Mouse (Mus musculus) urinary bladder, adult 18-20 months (tissue): Measurements from ENCODE around the gene Gm21973.

Experiments used
- DNase-seq, 2 experiments: peaks; one replicate each; pipeline ENCODE4 v3.0.0; 2022; ENCODE audit warnings: low spot score in 2 of 2, mixed read lengths in 2 of 2

Gm21973 gene

GRCm38 (mm10) chr15:10325080-10325479, at the start of gene Gm21973:
Gene Gm21973 (plus strand): TSS chr15:10325380.
- no peak for DNase-seq

- DNase-seq, result no peak
Observed at GRCm38 (mm10) chr15:10276386-10276785, 48.8 kb upstream of the Gm21973 start.

DNA sequence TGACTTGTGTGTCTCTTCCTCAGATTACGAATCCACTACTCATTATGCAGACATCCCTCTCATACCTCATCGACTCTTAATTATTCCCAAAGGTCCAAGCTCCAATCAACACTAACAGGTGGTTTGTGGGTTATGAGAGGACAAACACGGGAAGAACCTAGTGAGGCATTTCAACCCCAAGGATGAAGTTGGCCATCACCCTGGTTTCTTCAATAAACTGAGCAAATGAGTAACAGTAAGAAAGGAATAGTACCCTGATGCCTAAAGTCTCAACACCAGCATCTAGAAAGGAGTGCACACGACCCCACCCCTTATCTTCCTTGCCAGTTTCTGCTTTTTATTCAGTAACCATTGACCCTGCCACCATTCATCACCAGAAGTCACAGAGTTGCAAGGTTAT, 47.7 kb upstream of the Gm21973 start:
- DNase-seq, result no peak

GRCm38 (mm10) chr15:10281546-10281945, 43.6 kb upstream of the Gm21973 start:
- no peak for DNase-seq

DNA sequence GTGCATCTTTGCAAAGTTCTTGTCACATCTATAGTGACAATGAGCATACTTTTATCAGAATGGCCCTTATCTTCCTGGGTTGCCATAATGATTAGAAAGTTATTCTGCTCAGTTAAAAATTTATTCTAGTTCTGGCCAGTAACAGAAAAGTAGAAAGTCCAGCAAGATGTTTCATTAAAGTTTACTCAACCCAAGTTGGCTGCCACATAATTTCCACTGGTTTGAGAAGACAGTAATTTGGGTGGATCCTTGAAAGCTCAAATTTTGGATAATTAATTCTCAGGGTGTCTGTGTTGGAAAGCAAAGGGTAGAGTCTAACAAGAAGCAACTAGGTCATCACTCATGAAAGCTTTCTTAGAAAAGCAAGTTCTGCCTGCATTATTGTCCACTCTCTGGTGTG, 41.5 kb upstream of the Gm21973 start:
- no peak for DNase-seq

- no peak for DNase-seq
Observed at GRCm38 (mm10) chr15:10296570-10296969, 28.6 kb upstream of the Gm21973 start.

- no peak for DNase-seq
Observed at GRCm38 (mm10) chr15:10298058-10298457, 27.1 kb upstream of the Gm21973 start.

DNA sequence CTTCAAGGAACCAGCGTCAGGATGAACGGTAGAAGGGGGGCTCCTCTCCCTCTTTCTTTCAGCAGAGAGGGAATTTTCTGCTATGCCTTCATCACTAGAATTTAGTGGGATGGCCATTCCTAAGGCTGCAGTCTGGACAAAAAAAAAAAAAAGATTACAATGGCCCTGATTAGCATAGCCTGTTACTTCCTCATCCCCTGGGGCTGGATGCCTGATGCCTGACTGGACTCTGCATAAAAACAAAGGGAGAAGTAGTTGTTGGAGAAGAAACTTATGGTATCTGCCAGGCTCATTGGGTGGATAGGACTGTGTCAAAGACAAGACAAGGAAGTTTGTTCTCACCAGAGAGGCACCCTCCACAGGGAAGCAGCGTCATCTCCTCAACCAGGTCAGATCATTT, 25.7 kb upstream of the Gm21973 start:
- no peak for DNase-seq

- DNase-seq, result no peak
Observed at GRCm38 (mm10) chr15:10306461-10306860, 18.7 kb upstream of the Gm21973 start.

DNA sequence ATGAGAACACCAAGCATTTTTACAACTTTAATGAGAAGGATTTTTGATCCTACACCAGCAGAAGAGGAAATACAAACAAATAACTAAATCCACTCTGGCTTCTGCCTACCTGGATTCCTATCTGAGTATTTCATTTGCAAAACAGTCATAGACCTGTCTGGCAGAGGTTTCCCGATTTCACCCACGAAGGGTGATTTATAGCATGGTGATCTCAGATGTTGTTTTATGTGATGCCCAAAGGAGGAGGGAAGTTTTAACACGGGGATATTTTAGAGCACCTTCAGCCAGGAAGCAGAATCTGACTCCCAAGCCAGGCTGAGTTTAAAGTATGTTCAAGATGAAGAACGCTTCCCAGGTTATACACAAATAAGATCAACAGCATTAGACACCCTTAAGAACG, 13.4 kb upstream of the Gm21973 start:
- no peak for DNase-seq

- DNase-seq, result peak; percentile 8 to 12
Observed at GRCm38 (mm10) chr15:10313522-10314455, 11.4 kb upstream of the Gm21973 start.

GRCm38 (mm10) chr15:10330626-10331025, 5.4 kb downstream of the Gm21973 start:
- no peak for DNase-seq

DNA sequence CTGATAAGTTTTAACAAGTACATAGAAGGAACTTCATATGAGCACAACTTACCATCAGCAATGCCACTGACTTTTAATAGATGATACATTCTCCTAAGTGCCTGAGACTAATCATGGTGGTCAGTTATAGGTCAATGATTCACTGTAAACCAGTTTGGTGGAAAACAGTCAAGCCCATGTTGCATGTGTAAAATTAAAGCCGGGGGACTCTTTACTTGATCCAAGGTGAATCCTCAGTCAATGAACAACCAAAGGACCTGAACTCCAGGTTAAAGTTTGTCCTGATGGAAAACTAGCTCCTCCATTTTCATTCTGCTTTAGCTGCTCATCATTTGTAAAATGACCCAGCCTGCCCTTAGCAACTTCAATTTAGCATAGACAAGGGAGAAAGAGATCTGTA, 7.4 kb downstream of the Gm21973 start:
- DNase-seq, result no peak

DNA sequence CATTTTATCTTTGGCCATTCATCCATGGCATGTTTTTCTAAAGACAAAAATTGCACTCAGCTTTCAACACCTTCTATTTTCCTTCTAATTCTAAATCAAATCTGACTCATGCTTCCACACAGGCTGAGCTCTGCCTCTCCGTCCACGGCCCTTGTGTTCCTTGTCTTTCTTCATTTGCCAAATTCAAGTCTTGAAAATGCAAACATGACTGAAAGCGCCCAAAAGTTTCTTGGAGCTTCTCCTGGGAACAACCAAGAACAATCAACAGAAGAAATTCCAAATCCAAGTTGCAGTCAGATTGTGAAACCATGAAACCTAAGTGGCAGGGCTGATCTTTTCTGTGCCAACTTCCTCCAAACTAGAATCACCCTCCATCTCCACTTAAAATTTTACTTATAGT, 13.4 kb downstream of the Gm21973 start:
- DNase-seq, result no peak

GRCm38 (mm10) chr15:10347044-10347443, 21.9 kb downstream of the Gm21973 start:
- DNase-seq, result no peak

DNA sequence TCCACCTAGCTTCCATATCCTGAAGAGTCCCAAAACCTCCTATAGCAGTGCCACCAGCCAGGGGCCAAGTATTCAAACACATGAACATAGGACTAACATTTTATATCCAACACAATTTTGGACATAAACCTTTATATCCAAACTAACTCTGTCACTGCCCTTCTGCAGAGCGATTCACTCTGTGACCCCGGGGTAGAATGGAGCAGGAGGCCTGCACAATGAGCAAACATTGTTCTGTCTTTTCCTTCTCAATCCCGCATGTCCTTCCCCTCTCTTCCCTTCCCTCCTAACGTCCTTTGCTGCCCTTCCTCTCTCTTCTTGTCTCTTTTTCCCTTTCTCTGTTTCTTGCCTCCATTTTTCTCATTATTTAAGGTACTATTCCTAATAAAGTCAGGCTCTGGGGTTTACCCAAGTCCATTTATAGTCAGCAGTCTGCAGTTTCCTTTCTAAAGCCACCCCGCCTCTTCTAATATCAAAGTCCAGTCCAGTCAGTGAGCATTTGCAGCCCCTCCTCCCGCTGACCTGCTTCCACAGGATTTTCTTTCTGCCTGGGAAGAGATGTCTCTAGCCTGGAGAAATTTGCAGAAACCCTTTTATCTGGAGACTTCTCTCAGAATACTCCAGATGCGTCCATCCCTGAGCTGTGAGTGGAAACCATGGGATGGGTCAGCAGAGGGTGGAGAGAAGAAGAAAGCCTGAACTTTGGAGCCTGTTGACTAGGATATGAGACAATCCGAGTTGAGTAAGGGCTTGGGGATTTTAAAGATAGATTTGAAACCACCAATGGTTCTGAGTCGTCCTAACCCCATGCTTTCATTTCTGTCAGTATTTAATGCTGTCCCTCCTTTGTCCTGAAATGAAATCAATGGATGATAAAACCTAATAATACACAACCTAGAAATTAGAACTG, 33.1 kb downstream of the Gm21973 start, which contains the start of gene Agxt2:
Gene Agxt2 (plus strand): TSS at position 494 of the 910 bp plus-strand sequence.
- DNase-seq, result no peak

- DNase-seq, result no peak
Observed at GRCm38 (mm10) chr15:10366331-10366730, 41.2 kb downstream of the Gm21973 start.

DNA sequence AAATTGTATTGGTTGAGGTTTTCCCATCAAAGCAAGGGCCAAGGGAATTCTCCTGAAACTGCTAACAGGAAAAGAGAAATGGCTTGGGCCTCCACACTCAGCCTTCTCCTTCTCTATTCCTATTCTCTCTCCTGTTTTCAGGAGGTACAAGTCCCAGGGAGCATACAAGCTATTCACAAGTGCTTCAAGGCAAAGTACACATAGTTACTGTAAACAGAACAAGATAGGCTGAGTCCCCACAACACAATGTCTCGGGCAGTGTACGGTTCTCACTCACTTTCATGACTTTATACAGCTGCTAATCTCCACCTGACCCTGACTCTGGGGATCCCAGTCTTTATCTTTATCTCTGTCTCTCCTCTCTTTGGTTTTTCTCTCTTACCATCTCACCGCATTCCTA, 50.2 kb downstream of the Gm21973 start:
- no peak for DNase-seq

DNA sequence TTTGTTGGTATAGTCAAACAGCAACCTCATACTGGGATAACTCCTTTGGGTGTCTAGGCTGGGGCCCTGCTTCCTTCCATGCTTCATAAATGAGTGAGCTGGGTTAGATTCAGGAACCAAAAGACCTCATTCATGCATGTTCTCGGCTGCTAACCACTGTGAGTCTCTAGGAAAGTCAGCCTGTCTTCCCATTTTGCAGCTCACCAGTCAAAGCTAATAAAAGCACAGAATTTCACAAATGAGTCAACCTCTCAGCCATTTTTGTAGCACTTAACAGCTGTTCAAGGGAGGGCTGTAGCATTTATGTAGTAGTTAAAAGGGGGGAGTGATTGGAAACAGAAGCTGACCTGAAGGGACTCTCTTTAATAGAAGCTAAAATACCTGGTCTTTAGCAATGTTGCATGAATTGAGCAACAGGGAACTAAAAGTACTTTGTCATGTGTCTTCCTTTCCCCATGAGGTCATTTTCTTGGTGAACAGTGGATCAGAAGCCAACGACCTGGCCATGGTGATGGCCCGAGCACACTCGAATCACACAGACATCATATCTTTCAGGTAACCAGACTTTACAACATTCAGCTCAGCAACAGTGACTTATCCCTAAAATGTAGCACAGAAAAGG, 53.3 kb downstream of the Gm21973 start:
- no peak for DNase-seq

DNA sequence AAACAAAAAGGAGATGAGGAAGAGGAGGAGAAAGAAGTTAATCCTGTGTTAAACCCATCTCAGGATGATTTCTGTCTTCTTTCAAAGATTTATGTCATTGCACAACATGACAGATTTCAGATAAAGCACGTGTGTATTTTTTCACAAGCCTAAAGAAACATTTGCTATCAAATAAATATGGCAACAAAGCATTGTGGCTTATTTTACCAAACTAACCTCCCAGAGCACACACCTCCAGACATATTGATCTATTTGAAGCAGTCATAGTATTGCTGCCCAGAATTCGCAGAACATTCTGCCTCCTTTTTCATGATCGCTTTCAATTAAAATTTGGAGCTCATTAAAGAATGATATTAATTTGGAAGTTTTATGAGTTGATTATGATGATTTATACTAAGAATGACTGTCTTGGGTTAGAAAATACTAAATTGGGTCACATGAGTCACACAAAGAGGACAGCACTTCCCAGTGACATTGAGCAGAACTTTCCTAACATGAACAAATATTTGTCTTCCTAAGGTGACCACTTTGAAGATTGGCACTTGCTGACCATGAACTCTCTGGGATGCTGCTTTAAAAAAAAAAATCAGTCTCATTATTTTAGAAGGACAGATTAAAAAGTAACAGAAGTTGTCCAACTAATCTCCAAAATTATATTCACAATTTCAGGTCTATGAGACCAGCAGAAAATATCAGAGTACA, 54.7 kb downstream of the Gm21973 start:
- no peak for DNase-seq

GRCm38 (mm10) chr15:10387263-10387662, 62.1 kb downstream of the Gm21973 start:
- no peak for DNase-seq
